Mouse (Mus musculus) adrenal gland, postnatal 25 days (tissue): ENCODE data around the gene Gm15446. TPM values are rescaled to one million over a fixed set of nuclear protein-coding genes. Genes with fewer than 3 reads are reported as not detected.
"Not testable (repeated sequence)": the region's sequence is repeated elsewhere in the genome, so short reads cannot be mapped to it uniquely, and the experiment has no call there.

Experiments
- DNase-seq: peaks from one replicate; pipeline ENCODE4 v3.0.0; 2021; ENCODE audit warnings: mixed read lengths
- long read RNA-seq: library from polyadenylated mRNA; stranded (forward); transcript quantifications from one replicate; pipeline ENCODE4 v2.0.0, GENCODE M21; 2021
- total RNA-seq: library from RNA; stranded (reverse); gene quantifications from 2 replicates; pipeline ENCODE4 v1.2.3, GENCODE M21; 2021

Gm15446 gene
- total RNA-seq: 11.1 and 11.7 TPM in 2 replicates
- long read RNA-seq, partial matches to known transcripts: 1 of 13 reads
- long read RNA-seq, other reads (novel, unspliced or antisense): 10 of 13 reads

DNA sequence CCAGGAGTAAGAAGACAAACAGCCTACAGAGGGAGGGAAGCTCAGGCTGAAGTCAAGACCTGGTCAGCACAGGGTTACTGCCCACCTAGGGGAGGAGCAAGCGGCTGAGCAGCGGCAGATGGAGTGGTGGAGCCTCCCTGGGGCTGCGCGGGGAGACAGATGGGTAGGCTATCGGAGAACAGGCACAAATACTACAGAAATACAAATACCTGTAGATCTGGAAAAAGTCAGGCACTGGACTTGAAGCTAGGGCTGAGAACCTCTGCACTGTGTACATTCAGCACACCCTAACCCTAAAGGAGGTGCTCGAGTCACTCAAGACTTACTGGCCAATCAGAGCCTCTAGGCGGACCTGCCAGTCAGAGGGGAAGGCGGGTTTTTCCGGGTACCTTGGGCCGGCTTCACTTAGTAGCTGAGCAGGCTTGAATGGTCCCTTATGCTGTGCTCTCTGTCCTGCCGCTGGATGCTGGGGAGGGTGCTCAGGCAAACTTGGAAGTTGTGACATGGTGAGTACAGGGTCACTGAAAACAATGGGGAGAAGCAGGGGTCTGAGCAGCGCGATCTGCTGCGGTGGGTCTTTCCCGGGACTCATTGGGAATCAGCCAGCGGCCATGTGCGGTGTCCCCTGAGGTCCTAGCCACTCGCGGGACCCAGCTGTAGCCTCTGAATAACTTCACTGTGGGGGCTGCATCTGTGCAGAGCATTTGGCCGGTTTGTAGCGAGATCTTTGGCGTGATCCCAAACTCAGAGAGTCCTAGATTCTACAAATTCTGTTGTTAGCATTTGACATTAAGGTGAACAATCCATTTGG, at the start of gene Gm15446:
Gm15446 (plus strand) TSS at position 140 of the 811 bp plus-strand sequence.
- DNase-seq: peak; percentile 87

DNA sequence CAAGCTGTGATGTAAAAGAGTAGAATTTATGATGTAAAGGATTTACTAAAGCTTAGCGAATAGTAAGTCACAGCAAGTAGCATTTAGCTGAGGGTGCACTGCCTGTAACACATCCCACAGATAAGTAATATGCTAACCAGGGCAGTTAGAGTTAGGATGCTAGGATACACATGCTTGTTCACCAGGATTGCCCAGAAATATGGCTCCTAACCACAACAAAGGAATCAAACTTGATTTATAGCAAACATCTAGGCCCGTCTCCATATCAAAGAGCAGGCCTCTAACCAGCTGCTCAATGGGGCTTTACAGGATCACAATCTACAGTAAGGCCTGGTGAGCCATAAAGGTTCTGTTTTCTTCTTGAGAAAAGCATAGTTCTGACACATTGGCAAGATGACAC, 929 bp downstream of the Gm15446 start:
- not testable (repeated sequence) for DNase-seq

- no peak for DNase-seq
Measured at GRCm38 (mm10) chr5:109924936-109925335, 1.7 kb downstream of the Gm15446 start.

DNA sequence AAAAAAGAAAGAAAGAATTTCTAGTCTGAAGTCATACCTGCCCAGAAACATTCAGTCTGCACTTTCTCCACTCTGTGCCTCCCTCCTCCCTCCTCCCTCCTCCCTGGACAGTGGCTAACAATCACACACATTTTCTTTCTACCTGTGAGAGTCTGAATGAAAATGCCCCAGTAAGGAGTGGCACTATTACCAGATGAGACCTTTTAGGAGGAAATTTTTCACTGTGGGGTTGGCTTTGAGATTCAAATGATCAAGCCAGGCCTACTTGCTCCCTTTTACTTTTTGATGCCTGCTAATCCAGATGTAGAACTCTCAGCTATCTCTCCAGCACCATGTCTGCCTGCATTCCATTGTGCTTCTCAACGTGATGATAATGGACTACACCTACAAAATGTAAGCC, 27.1 kb downstream of the Gm15446 start:
- no peak for DNase-seq

DNA sequence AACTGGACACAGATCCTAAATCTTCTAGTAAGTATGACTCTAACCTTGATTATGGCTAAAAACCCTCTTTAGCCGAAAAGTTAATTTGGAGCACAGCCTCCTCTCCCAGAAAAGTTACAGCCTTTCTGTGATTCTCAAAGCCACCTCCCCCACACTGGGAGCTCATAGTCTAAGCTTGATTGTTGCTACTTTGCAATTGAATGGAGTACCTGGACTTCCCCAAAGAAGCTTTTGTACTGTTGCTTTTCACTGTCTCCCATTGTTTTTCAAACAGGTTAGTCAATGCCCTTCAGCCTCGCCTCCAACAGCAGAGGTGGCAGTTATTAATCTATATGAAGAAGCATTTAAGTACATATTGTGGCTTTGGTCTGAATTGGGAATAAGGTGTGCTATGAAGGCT, 57.5 kb downstream of the Gm15446 start:
- DNase-seq: not testable (repeated sequence)

Other genes starting within 250 kb of the Gm15446 start
- gene 5430403G16Rik, start 232.4 kb upstream of the Gm15446 start, total RNA-seq: 4.0 and 4.5 TPM in 2 replicates
- 8.9 and 12.4 TPM in 2 replicates for gene 4930522L14Rik, start 171.5 kb upstream of the Gm15446 start, total RNA-seq
- gene Zfp932, start 73.1 kb downstream of the Gm15446 start, total RNA-seq: 29.3 and 30.2 TPM in 2 replicates
- 7.5 and 7.7 TPM in 2 replicates for gene Gm17655, start 149.1 kb downstream of the Gm15446 start, total RNA-seq
- 0.33 and 0.52 TPM in 2 replicates for gene Gm35315, start 171.0 kb downstream of the Gm15446 start, total RNA-seq
- gene Plcxd1, start 176.6 kb downstream of the Gm15446 start, total RNA-seq: 0.15 and 0.29 TPM in 2 replicates
- 72.3 and 75.1 TPM in 2 replicates for gene Gtpbp6, start 184.8 kb downstream of the Gm15446 start, total RNA-seq
- 5.7 and 7.1 TPM in 2 replicates for gene Zfp605, start 186.7 kb downstream of the Gm15446 start, total RNA-seq
- gene Chfr, start 212.4 kb downstream of the Gm15446 start, total RNA-seq: 43.0 and 44.0 TPM in 2 replicates